Mouse (Mus musculus) G1E (cell line): Measurements from ENCODE around the gene 4833439L19Rik. TPM values are rescaled to one million over a fixed set of nuclear protein-coding genes. Genes with fewer than 3 reads are reported as not detected.

Source experiments
- ATAC-seq: 2 replicates; pipeline ENCODE4 v1.8.0; 2016; ENCODE audit warnings: mild to moderate bottlenecking; ENCODE audit not compliant: insufficient number of reproducible peaks, poor library complexity, low FRiP score, severe bottlenecking; ENCODE audit errors: extremely low read depth
- DNase-seq: peaks from one replicate; pipeline ENCODE4 v3.0.0; 2012; ENCODE audit warnings: low spot score
- H3K27me3 ChIP-seq: 2 replicates; pipeline ENCODE4 v1.6.1; 2012; ENCODE audit warnings: mild to moderate bottlenecking, low read length, inconsistent platforms; ENCODE audit not compliant: insufficient read depth
- H3K36me3 ChIP-seq: replicated peaks from 2 replicates; pipeline ENCODE3; 2012; ENCODE audit warnings: mild to moderate bottlenecking, inconsistent platforms
- H3K4me1 ChIP-seq: 2 replicates; pipeline ENCODE4 v1.6.1; 2012; ENCODE audit warnings: low read depth, low read length, inconsistent platforms, mixed read lengths; ENCODE audit not compliant: insufficient read depth
- H3K4me3 ChIP-seq: 2 replicates; pipeline ENCODE4 v1.5.1; 2012; ENCODE audit warnings: low read depth, mild to moderate bottlenecking, inconsistent platforms, low read length, moderate library complexity, mixed read lengths
- H3K9me3 ChIP-seq: replicated peaks from 2 replicates; pipeline ENCODE4 v1.6.1; 2012; ENCODE audit warnings: inconsistent platforms
- CTCF ChIP-seq: IDR thresholded peaks from 2 replicates; pipeline ENCODE4 v1.5.1; 2012; ENCODE audit warnings: low read depth, low read length, inconsistent platforms, mixed read lengths
- GATA1 ChIP-seq: IDR thresholded peaks from 2 replicates; pipeline ENCODE4 v1.6.1; 2012; ENCODE audit warnings: borderline replicate concordance, low read length, inconsistent platforms, mixed read lengths
- GATA2 ChIP-seq: IDR thresholded peaks from 2 replicates; pipeline ENCODE4 v1.6.1; 2012; ENCODE audit warnings: low read depth, low read length, inconsistent platforms, borderline replicate concordance
- POLR2AphosphoS5 ChIP-seq: IDR thresholded peaks from 2 replicates; pipeline ENCODE4 v1.6.1; 2012; ENCODE audit warnings: low read depth, low read length, inconsistent platforms; ENCODE audit not compliant: insufficient replicate concordance
- TAL1 ChIP-seq: conservative IDR thresholded peaks from 2 replicates; pipeline ENCODE4 v1.6.1; 2012; ENCODE audit warnings: low read depth, low read length, inconsistent platforms, mixed read lengths
- polyA plus RNA-seq: library from polyadenylated mRNA; stranded (reverse); fragments of >175 nt; gene quantifications from 2 replicates; pipeline ENCODE4 v1.2.3, GENCODE M21; 2012
- total RNA-seq, 2 experiments: library from RNA; stranded (forward) in 1 of 2; stranded (reverse) in 1 of 2; fragments of 200-1000 nt in 1 of 2; fragments of >200 nt in 1 of 2; fragmentation: Nextera tagmentation in 1 of 2; gene quantifications; 2 replicates each; pipeline ENCODE4 v1.2.3; 2014 to 2017

Gene 4833439L19Rik
- total and polyA plus RNA-seq, 3 experiments: 36.9 to 59.2 (median 40.4) TPM

DNA sequence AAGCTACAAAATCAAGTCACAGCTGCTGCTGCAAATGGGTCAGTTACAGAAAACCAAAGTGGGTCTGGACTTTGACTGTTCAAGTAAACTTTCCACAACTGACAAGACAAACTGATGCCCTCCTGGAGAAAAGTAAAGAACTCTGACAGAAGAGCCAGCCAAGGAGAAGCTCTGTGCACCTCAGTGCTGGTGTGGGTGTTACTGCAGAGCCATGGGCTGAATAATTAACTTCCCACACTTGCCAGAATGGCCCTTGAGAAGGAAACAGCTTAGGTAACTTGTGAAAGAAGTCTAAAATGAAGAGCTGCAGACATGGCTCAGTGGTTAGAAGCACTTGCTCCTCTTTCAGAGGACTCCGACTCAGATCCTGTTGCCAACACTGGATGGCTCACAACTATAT lies 7.6 kb downstream of the 4833439L19Rik start:
- H3K27me3 ChIP-seq: no peaks in the 10 kb centered on the region
- H3K36me3 ChIP-seq: peaks cover 94% of the 10 kb centered on the region
- H3K4me3 ChIP-seq: no peak overlapping the region
- ATAC-seq (no peak), DNase-seq (no peak)
- no peak for TF ChIP-seq GATA2
- TF ChIP-seq TAL1: no peak
- no peak for TF ChIP-seq CTCF
- TF ChIP-seq POLR2AphosphoS5: no peak
- no peak for TF ChIP-seq GATA1
- H3K9me3 ChIP-seq: no peaks in the 10 kb centered on the region
- H3K4me1 ChIP-seq: peaks cover 12% of the 10 kb centered on the region; the same call in 1 of the 2 replicates

DNA sequence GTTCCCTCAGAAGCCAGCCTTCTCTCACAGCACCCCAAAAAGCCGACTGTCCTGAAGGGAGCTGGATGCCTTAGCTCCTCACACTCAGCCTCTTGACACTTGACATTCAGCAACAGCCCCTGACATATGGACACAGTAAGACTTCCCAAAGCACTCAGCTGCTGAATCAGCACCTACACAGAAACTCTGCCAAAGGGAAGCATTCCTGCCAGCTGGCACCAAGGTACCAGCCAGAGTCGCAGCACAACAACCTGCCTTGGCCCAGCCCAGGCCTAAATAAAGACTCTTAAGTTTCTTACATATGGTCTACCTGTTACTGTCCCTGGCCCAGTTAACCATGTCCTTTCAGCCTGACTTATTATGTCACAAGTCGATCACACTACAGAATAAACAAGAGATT lies 8.4 kb downstream of the 4833439L19Rik start:
- peaks cover 93% of the 10 kb centered on the region for H3K36me3 ChIP-seq
- no peak for DNase-seq
- ATAC-seq: no peak
- TF ChIP-seq TAL1 (no peak), GATA1 (no peak), CTCF (no peak), GATA2 (no peak), POLR2AphosphoS5 (no peak)
- H3K4me3 ChIP-seq: no peak overlapping the region
- H3K27me3 ChIP-seq: no peaks in the 10 kb centered on the region
- no peaks in the 10 kb centered on the region for H3K9me3 ChIP-seq
- H3K4me1 ChIP-seq: peaks cover 8% of the 10 kb centered on the region; the same call in 1 of the 2 replicates

DNA sequence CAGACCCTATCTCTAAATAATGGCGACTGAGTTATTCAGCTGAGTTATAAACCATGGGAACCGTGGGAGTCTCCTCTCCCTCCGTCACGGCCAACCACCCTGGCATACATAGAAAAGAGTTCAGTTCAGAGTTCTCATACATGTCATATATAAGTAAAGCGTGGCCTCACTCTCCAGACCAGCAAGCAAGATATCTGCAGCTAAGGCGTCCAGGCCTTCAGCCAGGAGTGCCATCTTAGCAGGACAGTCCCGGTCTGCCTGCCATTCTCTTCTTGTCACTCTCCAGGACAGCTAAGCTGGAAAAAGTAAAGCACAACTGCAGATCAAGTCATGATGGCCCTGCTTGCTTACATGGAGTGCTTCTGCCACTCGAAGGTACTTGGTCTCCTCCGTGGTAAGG lies 9.1 kb downstream of the 4833439L19Rik start:
- H3K4me3 ChIP-seq: no peak overlapping the region
- no peaks in the 10 kb centered on the region for H3K27me3 ChIP-seq
- peaks cover 8% of the 10 kb centered on the region; the same call in 1 of the 2 replicates for H3K4me1 ChIP-seq
- no peak for DNase-seq
- no peaks in the 10 kb centered on the region for H3K9me3 ChIP-seq
- no peak for TF ChIP-seq GATA2
- no peak for TF ChIP-seq TAL1
- TF ChIP-seq GATA1: no peak
- no peak for TF ChIP-seq CTCF
- peaks cover 93% of the 10 kb centered on the region for H3K36me3 ChIP-seq
- no peak for ATAC-seq

DNA sequence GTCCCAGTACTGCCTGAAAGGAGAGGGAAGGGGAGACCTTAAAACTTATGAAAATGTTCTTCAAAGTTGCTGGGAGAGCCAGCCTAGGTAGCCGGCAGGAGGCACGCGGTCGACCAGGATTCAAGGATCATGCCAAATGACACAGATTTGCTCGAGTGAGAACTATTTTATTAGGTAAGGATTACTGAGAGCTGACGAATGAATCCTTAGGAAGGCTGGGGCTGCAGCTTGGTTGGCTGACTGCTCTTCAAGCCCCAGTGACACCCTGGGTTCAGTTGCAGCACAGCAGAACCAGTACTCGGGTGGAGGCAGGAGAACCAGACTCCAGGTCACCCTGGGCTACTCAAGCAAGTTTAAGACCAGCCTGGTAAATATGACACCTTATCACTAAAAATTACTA lies 17.2 kb downstream of the 4833439L19Rik start:
- no peak overlapping the region for H3K4me3 ChIP-seq
- peaks cover 65% of the 10 kb centered on the region for H3K36me3 ChIP-seq
- ATAC-seq (no peak), DNase-seq (no peak)
- H3K9me3 ChIP-seq: no peaks in the 10 kb centered on the region
- TF ChIP-seq GATA1 (no peak), TAL1 (no peak), POLR2AphosphoS5 (no peak), CTCF (no peak), GATA2 (no peak)
- H3K4me1 ChIP-seq: no peaks in the 10 kb centered on the region
- H3K27me3 ChIP-seq: no peaks in the 10 kb centered on the region

DNA sequence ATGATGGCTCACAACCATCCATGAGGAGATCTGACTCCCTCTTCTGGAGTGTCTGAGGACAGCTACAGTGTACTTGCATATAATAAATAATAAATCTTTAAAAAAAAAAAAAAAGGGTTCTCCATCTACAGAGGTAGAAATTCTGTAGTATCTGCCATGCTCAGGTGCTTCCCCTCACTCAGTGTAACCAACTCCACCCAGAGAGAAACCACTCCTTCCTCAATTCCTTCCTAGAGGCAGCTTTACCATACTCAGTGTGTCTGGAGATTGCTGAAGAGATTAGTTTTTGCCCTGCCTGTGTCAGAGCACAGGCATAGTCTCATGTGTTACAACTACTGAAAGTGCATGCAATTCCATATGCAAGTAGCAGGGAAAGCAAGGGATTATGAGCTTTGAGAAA lies 33.1 kb downstream of the 4833439L19Rik start:
- Histone ChIP-seq H3K36me3 (peaks cover 59% of the 10 kb centered on the region), H3K4me1 (no peaks in the 10 kb centered on the region; the same call in 1 of the 2 replicates), H3K4me3 (no peak overlapping the region), H3K9me3 (no peaks in the 10 kb centered on the region), H3K27me3 (no peaks in the 10 kb centered on the region)
- DNase-seq (no peak), ATAC-seq (no peak)
- TF ChIP-seq GATA2: no peak
- TF ChIP-seq TAL1: no peak
- TF ChIP-seq GATA1: no peak

DNA sequence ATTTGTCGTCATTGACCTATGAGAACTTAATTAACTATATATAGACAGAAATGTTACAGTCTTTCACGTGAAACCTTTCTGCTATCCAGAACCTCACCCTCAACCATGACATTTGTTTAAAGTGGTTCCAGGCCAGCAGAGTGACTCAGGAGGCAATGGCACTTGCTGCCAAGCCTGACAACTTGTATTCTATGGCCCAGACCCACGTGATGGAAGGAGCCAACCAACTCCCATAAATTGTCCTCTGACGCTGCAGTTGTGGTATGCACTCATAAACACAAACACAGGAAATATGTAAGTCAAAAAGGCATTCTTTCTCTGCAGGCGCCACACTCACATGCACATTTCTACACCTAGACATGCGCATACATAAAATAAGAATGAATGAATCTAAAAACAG lies 38.1 kb downstream of the 4833439L19Rik start:
- Histone ChIP-seq H3K9me3 (no peaks in the 10 kb centered on the region), H3K36me3 (peaks cover 62% of the 10 kb centered on the region), H3K4me1 (no peaks in the 10 kb centered on the region; the same call in 1 of the 2 replicates), H3K27me3 (no peaks in the 10 kb centered on the region), H3K4me3 (no peak overlapping the region)
- DNase-seq (no peak), ATAC-seq (no peak)
- TF ChIP-seq GATA2 (no peak), GATA1 (no peak), TAL1 (no peak), CTCF (no peak), POLR2AphosphoS5 (no peak)

DNA sequence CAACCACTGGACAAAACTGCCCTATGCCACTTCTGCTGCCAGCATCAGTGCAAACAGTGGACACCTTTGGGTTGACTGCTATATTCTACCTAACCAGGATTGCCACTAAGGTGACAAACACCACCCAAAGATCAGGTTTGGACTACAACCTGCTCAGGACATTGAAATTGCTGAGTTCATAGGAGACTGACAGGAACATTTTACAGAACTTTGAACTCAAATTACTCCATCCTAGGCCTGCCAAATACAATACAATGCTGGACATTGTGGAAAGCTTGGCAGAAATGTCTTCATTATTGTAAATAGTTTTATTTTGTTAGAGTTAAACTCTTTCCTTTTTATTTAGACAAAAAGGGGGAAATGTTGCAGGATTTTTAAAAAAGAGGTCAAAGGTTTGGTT lies 44.1 kb downstream of the 4833439L19Rik start:
- peaks cover 26% of the 10 kb centered on the region for H3K36me3 ChIP-seq
- no peak for DNase-seq
- TF ChIP-seq TAL1 (no peak), GATA1 (no peak), POLR2AphosphoS5 (no peak), CTCF (no peak), GATA2 (no peak)
- H3K4me1 ChIP-seq: no peaks in the 10 kb centered on the region
- ATAC-seq: no peak
- no peak overlapping the region for H3K4me3 ChIP-seq
- no peaks in the 10 kb centered on the region for H3K27me3 ChIP-seq
- H3K9me3 ChIP-seq: no peaks in the 10 kb centered on the region
